Mouse (Mus musculus) neural tube, embryonic 14.5 days (tissue): ENCODE results near the gene Cfb. TPM values are rescaled to one million over a fixed set of nuclear protein-coding genes. Genes with fewer than 3 reads are reported as not detected.

ENCODE experiments used
- ATAC-seq: fragments of 200-750 bp; cut with Nextera tagmentation; 2 replicates; pipeline ENCODE4 v1.8.0; 2017; ENCODE audit warnings: low read depth, mild to moderate bottlenecking, moderate TSS enrichment, moderate library complexity
- H3K27ac ChIP-seq: fragments of 300-500 bp; sonication (generic); 2 replicates; pipeline ENCODE4 v1.5.1; 2014; ENCODE audit warnings: low read depth, mild to moderate bottlenecking, control low read depth, low read length, moderate library complexity, mixed read lengths
- H3K27me3 ChIP-seq: fragments of 300-500 bp; sonication (generic); 2 replicates; pipeline ENCODE4 v1.6.1; 2014; ENCODE audit warnings: low read length; ENCODE audit not compliant: control insufficient read depth, insufficient read depth
- H3K36me3 ChIP-seq: fragments of 300-500 bp; sonication (generic); 2 replicates; pipeline ENCODE4 v1.6.1; 2014; ENCODE audit warnings: low read length, mixed read lengths; ENCODE audit not compliant: control insufficient read depth, insufficient read depth
- H3K4me1 ChIP-seq: fragments of 300-500 bp; sonication (generic); 2 replicates; pipeline ENCODE4 v1.6.1; 2014; ENCODE audit warnings: low read length; ENCODE audit not compliant: control insufficient read depth, insufficient read depth
- H3K4me2 ChIP-seq: fragments of 300-500 bp; sonication (generic); 2 replicates; pipeline ENCODE4 v1.6.1; 2014; ENCODE audit warnings: mild to moderate bottlenecking, low read depth, low read length, control low read depth
- H3K4me3 ChIP-seq: fragments of 300-500 bp; sonication (generic); 2 replicates; pipeline ENCODE4 v1.5.1; 2014; ENCODE audit warnings: low read depth, low read length, control low read depth, mixed read lengths
- H3K9ac ChIP-seq: fragments of 300-500 bp; sonication (generic); replicated peaks from 2 replicates; pipeline ENCODE4 v1.6.1; 2014; ENCODE audit warnings: low read depth, mild to moderate bottlenecking, control low read depth, low read length, mixed read lengths
- H3K9me3 ChIP-seq: fragments of 300-500 bp; sonication (generic); 2 replicates; pipeline ENCODE4 v1.6.1; 2016; ENCODE audit warnings: low read length; ENCODE audit not compliant: control insufficient read depth
- WGBS: fragments of 180-500 bp; shearing (Covaris S2); extraction: QIAGEN DNeasy Blood & Tissue Kit; methylation state at CpG from one replicate; pipeline ENCODE4 v1.1.7; 2014; 5-methylcytosine and 5-hydroxymethylcytosine counted together
- polyA plus RNA-seq: library from polyadenylated mRNA; unstranded; fragments of >200 nt; fragmentation: Nextera tagmentation; extraction: Ambion mirVana; gene quantifications from 2 replicates; pipeline ENCODE4 v1.2.1, GENCODE M21; 2014

The Cfb gene
- polyA plus RNA-seq, 1 experiment from 2014 or later = 1.3 TPM

- no peak overlapping the region for H3K4me3 ChIP-seq
- H3K4me2 ChIP-seq = no peak overlapping the region
- H3K9ac ChIP-seq = no peak overlapping the region
- H3K27me3 ChIP-seq = no peaks in the 10 kb centered on the region
- ATAC-seq = no peak
- no peak overlapping the region for H3K27ac ChIP-seq
- H3K9me3 ChIP-seq = no peaks in the 10 kb centered on the region
- H3K36me3 ChIP-seq = no peaks in the 10 kb centered on the region
- peaks cover 6% of the 10 kb centered on the region for H3K4me1 ChIP-seq
- WGBS = 87% methylated on average over 12 of the region's 12 CpGs
Measured at GRCm38 (mm10) chr17:34890074-34890743, 27.9 kb upstream of the Cfb start.

DNA sequence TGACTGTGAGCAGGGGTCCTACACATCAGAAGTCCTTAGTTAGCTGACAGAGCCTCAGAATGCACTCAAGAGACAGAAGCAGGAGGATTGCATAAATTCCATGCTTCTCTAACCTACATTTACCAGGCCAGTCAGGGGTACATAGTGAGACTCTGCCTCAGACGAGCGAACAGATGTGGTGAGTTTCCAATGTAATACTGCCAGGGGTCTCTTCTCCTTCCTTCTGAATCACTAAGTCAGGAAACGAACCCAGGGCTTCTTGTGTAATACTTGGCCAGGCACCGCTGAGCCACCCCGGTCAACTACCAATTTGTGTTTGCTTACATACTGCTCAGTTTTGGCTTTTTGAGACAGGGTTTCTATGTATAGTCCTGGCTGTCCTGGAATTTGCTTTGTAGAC is 25.6 kb upstream of the Cfb start:
- Histone ChIP-seq H3K27ac (no peak overlapping the region), H3K4me3 (no peak overlapping the region), H3K9me3 (no peaks in the 10 kb centered on the region), H3K27me3 (no peaks in the 10 kb centered on the region), H3K4me2 (no peak overlapping the region), H3K9ac (no peak overlapping the region), H3K36me3 (no peaks in the 10 kb centered on the region), H3K4me1 (no peaks in the 10 kb centered on the region)
- no peak for ATAC-seq
- WGBS = 83% methylated on average over 5 of the region's 5 CpGs

GRCm38 (mm10) chr17:34885615-34886014 is 23.3 kb upstream of the Cfb start:
- H3K9ac ChIP-seq = no peak overlapping the region
- no peaks in the 10 kb centered on the region for H3K4me1 ChIP-seq
- no peak for ATAC-seq
- no peak overlapping the region for H3K4me3 ChIP-seq
- no peaks in the 10 kb centered on the region for H3K36me3 ChIP-seq
- no peaks in the 10 kb centered on the region for H3K9me3 ChIP-seq
- no peak overlapping the region for H3K4me2 ChIP-seq
- H3K27ac ChIP-seq = no peak overlapping the region
- 93% methylated on average over 3 of the region's 3 CpGs for whole genome bisulfite sequencing
- H3K27me3 ChIP-seq = 0 out of 2 replicates have a peak, but pooled peaks cover 4% of the 10 kb centered on the region

- 91% methylated on average over 6 of the region's 6 CpGs for WGBS
- ATAC-seq = no peak
Measured at GRCm38 (mm10) chr17:34884704-34885103, 22.4 kb upstream of the Cfb start.

GRCm38 (mm10) chr17:34883332-34883731 is 21.0 kb upstream of the Cfb start:
- Histone ChIP-seq H3K36me3 (no peaks in the 10 kb centered on the region), H3K4me3 (no peak overlapping the region), H3K4me2 (no peak overlapping the region), H3K9ac (no peak overlapping the region), H3K9me3 (no peaks in the 10 kb centered on the region), H3K4me1 (no peaks in the 10 kb centered on the region), H3K27ac (no peak overlapping the region), H3K27me3 (0 out of 2 replicates have a peak, but pooled peaks cover 4% of the 10 kb centered on the region)
- WGBS = 58% methylated on average over 3 of the region's 3 CpGs
- no peak for ATAC-seq

More at GRCm38 (mm10) chr17:34884704-34885103, 22.4 kb upstream of the Cfb start:
- Histone ChIP-seq H3K9ac (no peak overlapping the region), H3K4me2 (no peak overlapping the region), H3K36me3 (no peaks in the 10 kb centered on the region), H3K4me1 (no peaks in the 10 kb centered on the region), H3K9me3 (no peaks in the 10 kb centered on the region), H3K27ac (no peak overlapping the region), H3K27me3 (0 out of 2 replicates have a peak, but pooled peaks cover 4% of the 10 kb centered on the region), H3K4me3 (no peak overlapping the region)

DNA sequence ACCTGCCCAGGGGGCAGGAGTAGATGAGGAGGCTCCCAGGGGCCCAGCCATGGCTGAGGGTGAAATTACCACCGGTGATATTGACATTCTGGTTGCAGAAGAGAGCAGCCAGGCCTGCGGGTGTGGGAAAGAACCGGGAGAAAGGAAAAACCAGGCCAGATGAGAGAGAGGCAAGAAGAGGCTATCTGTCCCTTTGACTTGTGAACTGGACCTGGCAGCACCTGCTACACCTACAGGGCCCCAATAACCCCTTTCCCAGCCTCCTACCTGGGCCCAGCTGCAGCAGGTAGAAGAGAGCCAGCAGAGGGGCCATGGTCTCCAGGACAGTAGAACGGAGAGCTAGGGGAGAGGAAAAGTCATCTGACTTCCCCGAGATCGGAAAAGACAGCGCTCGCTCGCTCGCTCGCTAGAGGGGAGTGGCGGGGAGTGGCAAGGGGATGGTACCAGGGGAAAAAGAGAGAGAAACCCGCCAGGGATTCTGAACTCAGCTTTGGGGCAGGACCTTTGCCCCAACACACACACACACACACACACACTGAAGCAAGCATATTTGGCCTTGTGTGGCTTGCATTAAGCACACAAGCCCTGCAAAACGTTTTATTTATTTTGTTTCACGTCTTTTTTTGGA is 19.5 kb upstream of the Cfb start, which contains the start of gene Gm20547:
Gm20547 (minus strand) TSS at position 360 of the 628 bp plus-strand sequence.
- 15% methylated on average over 15 of the region's 15 CpGs for WGBS
- Histone ChIP-seq H3K4me3 (no peak within 1 kb of the TSS), H3K9ac (no peak within 1 kb of the TSS), H3K9me3 (no peaks in the 10 kb centered on the region), H3K27me3 (0 out of 2 replicates have a peak, but pooled peaks cover 4% of the 10 kb centered on the region), H3K27ac (no peak within 1 kb of the TSS), H3K4me1 (no peaks in the 10 kb centered on the region), H3K36me3 (no peaks in the 10 kb centered on the region), H3K4me2 (no peak within 1 kb of the TSS)
- no peak for ATAC-seq

- Histone ChIP-seq H3K27ac (no peak overlapping the region), H3K4me2 (no peak overlapping the region), H3K4me1 (no peaks in the 10 kb centered on the region), H3K4me3 (no peak overlapping the region), H3K9ac (no peak overlapping the region), H3K36me3 (no peaks in the 10 kb centered on the region), H3K27me3 (0 out of 2 replicates have a peak, but pooled peaks cover 4% of the 10 kb centered on the region), H3K9me3 (no peaks in the 10 kb centered on the region)
- no peak for ATAC-seq
Measured at GRCm38 (mm10) chr17:34881166-34881565, 18.8 kb upstream of the Cfb start.

GRCm38 (mm10) chr17:34879336-34879879 is 17.1 kb upstream of the Cfb start, which contains the start of gene Zbtb12:
Gene Zbtb12 (plus strand): TSS chr17:34879483.
- 0 out of 2 replicates have a peak, but pooled peaks cover 4% of the 10 kb centered on the region for H3K27me3 ChIP-seq
- no peaks in the 10 kb centered on the region for H3K9me3 ChIP-seq
- H3K4me2 ChIP-seq = no peak within 1 kb of the TSS
- 64% methylated on average over 11 of the region's 11 CpGs for WGBS
- ATAC-seq = no peak
- H3K4me1 ChIP-seq = no peaks in the 10 kb centered on the region
- H3K4me3 ChIP-seq = no peak within 1 kb of the TSS
- H3K36me3 ChIP-seq = no peaks in the 10 kb centered on the region
- H3K27ac ChIP-seq = no peak within 1 kb of the TSS
- H3K9ac ChIP-seq = no peak within 1 kb of the TSS

DNA sequence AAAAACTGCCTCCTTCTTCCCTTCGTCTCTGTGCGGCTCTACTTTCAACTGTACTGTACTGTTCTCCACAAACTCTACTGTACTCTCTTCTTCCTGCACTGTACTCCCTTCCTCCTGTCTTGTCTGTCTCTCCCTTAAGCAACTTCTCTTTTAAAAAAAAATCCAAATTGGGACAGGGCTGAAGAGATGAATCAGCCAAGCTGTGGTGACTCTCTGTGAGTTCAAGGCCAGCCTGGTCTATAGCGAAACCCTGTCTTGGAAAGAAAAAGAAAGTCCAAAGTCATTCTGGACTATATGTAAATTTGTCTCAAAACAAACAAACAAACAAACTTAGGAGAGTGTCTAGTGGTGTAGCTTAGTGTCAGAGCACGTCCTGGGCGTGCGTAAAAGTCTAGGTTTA is 12.0 kb upstream of the Cfb start:
- H3K27ac ChIP-seq = no peak overlapping the region
- no peaks in the 10 kb centered on the region for H3K4me1 ChIP-seq
- no peaks in the 10 kb centered on the region for H3K9me3 ChIP-seq
- H3K4me3 ChIP-seq = no peak overlapping the region
- H3K36me3 ChIP-seq = no peaks in the 10 kb centered on the region
- H3K9ac ChIP-seq = no peak overlapping the region
- H3K27me3 ChIP-seq = no peaks in the 10 kb centered on the region
- WGBS = 94% methylated on average over 6 of the region's 6 CpGs
- no peak for ATAC-seq
- no peak overlapping the region for H3K4me2 ChIP-seq
